Mouse (Mus musculus): ENCODE data around the gene Gm27029.

The Gm27029 gene

DNA sequence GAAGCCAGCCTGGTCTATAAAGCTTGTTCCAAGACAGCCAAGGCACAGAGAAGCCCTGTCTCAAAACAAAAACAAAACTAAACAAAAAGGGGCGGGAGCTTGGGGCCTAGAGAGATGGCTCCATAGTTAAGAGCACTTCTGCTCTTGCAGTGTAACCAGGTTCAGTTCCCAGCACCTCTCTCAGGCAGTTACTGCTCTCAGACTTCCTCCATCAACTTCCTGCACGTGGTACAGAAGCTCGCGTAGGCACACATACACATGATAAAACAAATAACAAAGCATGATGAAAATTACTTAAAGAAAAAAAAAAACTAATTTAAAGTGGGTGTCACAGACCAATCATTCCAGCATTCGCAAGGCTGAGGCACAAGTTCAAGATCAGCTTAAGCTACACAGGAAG is 4.4 kb downstream of the Gm27029 start:
- WGBS, result 80% methylated on average over 5 of the region's 5 CpGs

DNA sequence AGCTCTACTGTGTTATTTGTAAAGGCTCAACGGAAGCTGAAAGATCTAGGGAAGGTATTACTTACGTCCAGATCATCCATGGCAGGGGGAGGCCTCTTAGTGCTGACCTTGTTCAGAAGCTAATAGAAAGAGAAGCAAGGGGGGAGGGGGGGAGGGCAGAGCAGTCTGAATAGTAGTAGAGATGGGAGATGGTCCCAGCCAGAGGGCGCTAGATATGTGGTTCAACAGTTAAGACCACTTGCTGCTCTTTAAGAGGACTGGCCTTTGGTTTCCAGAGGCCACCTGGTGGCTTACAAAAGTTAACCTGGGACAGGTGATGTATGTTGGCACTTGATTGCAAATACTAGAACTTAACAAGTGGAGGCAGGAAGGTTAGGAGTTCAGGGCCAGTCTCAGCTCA is 5.0 kb downstream of the Gm27029 start:
- whole genome bisulfite sequencing, result 30% methylated on average over 3 of the region's 3 CpGs

DNA sequence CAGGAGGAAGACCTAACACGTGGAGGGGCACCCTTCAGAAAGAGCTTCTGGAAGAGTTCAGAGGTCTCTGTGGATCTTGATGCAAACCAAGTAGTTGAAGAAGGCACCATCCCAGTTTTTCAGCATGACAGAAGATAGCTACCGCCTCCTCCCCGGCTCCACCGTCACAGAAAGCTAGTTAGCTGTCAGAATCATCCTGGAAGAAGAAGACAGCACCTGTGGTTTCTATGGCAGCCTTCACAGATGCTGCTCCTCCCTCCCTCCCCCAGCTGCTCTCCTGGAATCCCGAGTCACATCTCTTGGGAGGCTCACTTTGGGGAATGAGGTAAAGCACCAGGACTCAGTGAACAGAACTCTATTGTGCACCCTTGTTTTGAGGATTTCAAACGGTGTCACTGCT is 5.6 kb downstream of the Gm27029 start:
- 43% methylated on average over 6 of the region's 6 CpGs for WGBS

DNA sequence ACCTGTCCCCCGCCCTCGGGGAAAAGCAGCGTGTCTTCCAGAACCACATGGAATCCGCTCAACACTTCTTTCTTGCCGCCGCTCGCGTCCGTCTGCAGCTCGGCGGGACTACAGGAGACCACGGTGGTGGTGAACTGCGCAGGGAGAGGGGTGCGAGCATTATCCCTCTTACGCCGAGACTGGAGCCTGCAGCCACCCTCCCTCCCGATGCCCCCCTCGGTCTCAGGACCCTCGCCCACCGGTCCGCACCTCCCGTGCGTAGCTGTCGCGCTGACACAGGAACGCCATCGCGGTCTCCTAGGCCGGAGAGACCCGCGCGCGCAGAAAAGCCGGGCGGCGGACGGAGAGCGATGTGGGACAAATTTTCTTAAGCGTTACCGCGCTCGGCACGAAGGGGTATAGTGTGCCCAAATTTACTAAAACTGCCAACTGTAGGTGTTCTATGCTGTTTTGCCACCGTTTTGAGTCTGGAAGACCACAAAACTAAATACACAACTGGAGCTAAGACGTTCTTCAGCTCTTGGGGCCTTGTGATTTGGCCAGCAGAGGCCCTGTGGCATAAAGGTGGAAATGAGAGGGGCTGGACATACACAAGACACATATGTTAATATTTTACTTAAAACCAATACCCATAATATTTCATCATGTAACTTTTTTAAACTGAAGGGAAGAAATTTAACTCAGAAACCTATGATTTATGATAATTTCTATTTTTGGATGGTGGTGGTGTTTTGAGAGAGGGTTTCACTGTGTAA is 7.3 kb downstream of the Gm27029 start, which contains the start of gene Aarsd1:
Gene Aarsd1 (minus strand): TSS at position 515 of the 755 bp plus-strand sequence.
- under 1% methylated on average over 45 of the region's 45 CpGs for WGBS

DNA sequence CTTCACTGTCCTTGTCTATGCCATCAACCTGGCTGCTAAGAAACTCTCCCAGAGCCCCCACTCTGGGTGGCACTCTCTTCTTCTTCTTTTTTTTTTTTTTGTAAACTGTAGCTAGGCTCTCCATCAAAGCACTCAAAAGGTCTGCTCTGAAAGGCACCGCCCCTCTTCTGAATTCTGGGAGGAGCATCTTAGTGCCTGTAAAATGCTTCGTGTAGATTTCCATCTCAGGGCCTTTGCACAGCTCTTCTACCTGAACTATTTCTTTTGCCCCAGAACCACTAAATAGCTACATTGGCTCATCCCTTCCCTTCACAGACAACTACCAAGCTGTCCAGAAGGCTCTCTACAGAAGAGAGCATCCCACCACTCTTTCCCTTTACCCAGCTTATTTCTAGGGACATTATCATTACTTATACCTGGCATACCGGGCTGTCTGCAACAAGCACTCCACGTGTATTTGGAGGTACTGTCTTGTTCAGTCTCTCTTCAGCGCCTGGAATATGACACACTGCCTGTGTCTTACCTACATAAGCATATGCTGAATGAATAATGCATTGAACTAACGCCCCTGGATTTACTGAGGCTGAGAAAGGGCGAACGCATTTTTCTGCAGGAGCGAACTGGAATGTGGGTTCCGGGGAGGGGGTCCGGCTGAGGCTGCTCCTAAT is 8.0 kb downstream of the Gm27029 start:
- under 1% methylated on average over 11 of the region's 11 CpGs for WGBS

DNA sequence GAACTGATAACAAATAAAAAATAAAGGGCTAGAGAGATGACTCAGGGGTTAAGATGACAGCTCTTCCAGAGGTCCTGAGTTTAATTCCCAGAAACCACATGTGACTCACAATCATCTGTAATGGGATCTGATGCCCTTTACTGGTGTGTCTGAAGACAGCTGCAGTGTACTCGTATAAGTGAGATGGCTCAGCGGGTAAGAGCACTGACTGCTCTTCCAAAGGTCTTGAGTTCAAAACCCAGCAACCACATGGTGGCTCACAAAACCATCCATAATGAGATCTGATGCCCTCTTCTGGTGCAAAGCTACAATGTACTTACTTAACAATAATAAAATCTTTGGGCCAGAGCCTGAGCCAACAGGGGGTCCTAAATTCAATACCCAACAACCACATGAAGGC is 9.3 kb downstream of the Gm27029 start:
- WGBS, result 92% methylated on average over 2 of the region's 2 CpGs

DNA sequence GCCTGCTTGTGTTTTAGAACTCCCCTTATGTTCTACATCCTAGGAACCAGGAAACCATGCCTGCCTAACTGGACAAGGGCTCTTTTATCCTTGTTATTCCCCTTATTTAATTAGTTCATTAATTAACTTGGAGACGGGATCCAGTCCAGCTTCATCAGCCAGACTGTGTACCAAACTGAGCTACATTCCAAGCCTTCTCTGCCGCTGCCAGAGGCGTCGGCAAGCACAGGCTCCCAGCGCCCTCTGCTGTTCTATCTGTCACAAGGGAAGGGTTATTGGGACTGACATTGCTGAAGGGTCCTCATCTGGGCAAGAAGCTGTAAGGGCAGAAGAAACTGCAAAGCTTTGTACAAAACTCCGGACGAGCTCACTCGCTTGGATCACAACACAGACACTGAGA is 29.5 kb downstream of the Gm27029 start:
- 5% methylated on average over 8 of the region's 8 CpGs for WGBS

DNA sequence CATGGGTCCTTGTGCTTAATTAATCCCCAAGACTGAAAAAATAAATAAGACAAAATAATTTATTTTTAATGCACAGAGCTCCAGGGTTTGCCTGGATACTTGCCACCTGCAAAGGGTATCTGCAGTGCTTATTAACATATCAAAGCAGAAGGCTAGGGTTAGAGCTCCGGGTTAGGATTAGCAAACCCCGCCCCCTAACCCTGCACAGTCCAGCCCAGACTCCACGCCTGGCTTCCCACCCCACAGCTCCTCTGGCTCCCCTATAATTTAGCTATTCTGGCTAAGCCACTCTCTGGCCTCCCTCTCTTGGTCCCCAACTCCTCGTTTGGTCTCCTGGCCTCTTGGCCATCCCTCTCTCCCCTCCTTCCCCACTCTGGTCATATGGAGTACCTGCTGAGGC is 42.8 kb downstream of the Gm27029 start:
- 32% methylated on average over 4 of the region's 4 CpGs for WGBS

DNA sequence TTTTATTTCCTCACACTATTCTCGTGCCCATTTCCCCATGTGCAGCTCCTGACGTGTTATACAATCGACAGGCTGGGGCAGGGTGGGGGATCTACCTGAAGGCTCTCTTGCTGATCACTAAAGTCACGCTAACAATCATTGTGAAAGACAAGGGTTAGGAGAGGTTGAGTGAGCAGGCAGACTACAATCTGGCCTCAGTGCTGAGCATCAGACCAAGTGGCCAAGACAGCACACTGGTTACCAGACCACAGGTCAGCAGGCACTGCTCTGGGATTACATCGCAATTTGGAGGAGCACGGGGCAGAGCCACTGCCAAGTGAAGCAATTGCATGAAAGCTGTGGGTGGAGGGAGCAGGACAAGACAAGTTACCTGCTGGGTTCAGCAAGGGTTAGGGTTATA is 45.7 kb downstream of the Gm27029 start:
- 88% methylated on average over 6 of the region's 6 CpGs for WGBS

DNA sequence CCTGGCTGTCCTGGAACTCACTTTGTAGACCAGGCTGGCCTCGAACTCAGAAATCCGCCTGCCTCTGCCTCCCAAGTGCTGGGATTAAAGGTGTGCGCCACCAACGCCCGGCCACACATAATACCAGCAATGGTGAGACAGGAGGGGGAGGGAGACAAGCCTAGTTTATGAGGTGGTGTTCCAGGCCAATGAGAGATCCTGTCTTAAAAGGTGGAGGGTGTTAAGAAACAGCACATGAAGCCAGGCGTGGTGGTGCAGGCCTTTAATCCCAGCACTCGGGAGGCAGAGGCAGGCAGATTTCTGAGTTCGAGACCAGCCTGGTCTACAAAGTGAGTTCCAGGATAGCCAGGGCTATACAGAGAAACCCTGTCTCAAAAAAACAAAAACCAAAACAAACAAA is 46.4 kb downstream of the Gm27029 start:
- 94% methylated on average over 8 of the region's 8 CpGs for WGBS

DNA sequence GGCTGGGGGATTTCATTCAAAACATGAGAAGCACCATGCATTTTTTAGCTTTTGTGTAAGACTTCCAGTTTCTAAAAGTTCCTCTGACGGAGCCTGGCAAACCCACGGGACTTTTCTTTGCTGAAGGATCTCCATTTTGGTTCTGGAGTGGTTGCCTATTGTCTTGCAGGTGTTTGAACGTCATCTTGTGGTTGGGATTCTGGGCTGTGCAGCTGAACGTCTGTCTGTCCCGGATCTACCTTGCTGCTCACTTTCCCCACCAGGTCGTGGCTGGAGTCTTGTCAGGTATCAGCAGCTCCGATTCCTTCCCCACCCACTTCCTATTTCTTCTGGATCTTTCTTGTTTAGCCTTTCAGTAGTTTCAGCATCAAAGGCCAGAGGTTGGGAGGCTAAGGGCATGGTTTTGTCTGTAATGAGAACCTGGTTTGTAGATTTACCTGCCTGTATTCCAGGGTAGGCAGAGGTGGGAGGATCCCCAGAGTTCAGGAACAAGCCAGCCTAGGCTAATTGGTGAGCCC is 50.1 kb downstream of the Gm27029 start:
- 51% methylated on average over 7 of the region's 7 CpGs for WGBS

DNA sequence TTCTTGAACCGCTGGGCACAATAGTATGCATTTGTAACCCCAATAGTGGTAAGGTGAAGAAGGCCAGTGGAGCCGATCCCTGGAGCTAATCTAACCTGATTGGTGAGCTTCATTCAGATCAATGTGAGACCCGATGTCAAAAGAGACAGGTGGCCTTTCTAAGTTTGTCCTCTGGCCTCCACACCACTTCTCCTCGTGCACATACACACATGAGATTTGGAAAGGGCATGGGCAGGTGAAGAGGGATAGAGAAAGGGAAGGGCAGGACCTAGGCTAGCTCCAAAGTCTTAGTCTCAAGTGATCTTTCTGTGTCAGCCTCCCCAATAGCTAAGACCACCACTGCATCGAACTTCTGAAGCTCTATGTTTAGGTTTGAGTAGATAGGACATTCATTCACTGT is 54.5 kb downstream of the Gm27029 start:
- 83% methylated on average over 5 of the region's 5 CpGs for WGBS

DNA sequence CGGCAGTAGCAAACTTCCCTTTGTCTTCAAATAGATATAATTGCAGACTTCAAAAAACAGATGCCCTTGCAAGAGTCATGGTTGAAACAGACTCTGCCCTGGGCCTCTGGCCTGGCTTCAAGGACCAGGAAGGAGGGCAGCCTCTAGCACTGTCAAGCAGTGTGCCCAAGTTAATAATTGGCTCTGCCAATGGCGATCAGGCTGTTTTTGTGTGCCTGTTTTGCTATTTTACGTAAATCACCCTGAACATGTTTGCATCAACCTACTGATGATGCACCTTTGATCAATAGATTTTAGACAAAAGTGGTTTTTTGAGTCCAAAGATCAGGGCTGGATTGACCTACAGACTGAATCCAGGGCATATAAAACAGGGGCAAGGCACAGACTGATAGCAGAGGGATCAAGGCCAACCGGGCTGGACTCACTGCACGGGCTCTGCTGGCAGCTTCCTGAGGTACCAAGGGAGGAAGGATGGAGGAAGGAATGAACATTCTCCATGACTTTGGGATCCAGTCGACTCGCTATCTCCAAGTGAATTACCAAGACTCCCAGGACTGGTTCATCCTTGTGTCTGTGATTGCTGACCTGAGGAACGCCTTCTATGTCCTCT is 57.2 kb downstream of the Gm27029 start, which contains the start of gene G6pc:
Gene G6pc (plus strand): TSS at position 236 of the 610 bp plus-strand sequence.
- WGBS, result 89% methylated on average over 8 of the region's 8 CpGs

DNA sequence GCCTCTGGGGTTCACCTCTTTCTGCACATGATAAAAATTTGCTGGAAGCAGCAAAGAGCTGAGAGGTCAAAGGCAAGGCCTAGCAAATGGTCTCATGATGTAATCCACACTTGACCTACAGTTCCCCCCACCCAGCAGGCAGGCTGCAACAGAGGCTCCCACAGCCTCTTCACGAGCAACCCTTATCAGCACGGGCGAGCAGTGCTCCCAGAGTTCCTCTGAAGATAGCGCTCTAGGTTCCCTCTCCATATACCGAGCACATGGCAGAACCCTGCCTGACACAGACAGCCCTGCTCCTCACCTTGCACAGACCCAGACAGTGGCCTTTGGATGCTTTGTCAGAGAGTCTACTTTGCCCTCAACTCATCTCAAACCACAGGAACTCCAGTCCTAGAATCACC is 60.1 kb downstream of the Gm27029 start:
- WGBS, result 91% methylated on average over 5 of the region's 5 CpGs

DNA sequence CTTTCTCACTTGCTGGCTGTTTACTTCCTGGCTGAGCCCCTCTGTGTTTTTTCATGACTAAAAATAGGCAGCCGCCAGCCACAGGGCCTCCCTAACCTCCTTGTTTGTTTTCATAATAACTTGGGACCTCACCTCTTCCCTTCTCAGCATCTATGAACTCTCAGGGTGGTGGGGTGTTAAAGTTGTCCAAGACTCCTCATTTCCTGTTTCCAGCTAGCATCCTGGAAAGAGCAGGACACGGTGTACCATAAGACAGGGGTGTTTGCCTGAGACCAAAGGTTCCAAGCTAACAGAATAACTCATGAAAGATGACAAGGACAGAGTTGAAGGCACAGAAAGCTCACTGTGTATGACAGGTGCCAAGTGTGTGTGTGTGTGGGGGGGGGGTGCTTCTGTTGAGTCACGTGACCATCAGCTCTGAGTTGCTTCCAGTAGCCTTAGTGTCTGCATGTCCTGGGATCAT is 63.9 kb downstream of the Gm27029 start:
- WGBS, result 66% methylated on average over 3 of the region's 3 CpGs

DNA sequence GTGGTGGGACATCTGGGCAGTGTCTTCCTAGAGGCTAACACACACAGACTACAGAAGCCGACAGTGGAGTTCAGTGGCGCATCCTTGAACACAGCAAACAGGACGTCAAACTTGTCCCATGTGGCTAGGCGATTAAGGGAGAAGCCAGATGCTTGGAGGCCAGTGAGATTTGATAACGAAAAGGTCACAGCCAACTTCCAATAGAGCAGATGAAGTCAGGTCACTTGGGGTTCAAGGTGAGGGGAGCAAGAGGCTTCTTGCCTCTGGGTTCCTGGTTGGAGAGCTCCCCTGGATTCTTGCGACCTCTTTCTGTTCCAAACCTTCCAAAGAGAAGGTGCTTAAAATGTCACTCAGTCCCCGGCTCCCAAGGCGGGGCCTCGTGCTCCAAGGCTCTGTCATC is 64.8 kb downstream of the Gm27029 start:
- 77% methylated on average over 9 of the region's 9 CpGs for WGBS

DNA sequence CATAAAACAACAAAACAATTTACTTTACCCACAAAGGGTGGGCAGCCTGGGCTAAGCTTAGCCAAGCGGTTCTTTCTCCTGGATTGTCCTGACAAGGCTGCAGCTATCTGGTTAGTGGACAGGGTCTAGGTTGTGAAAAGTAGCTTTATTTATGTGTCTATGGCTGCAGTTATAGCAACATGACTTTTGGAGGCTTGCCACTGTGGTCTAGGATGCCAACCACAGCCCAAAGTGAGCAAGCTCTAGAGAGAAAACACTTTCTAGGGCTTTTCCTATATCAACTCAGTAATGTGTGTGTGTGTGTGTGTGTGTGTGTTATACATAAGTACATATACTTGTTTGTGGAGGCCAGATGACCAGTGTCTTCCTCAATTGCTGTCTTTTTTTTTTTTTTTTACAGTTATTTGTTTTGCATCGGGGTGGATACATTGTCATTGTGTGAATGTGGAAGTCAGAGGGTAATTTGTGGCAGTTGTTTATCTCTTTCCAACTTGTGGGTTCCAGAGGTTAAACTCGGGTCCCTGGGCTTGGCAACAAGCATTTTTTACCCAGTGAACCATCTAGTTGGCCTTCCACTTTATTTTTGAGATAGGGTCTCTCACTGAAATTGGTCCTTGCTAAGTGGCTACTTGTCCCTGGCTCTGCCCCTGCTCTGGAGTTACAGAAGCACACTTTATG is 67.0 kb downstream of the Gm27029 start:
- WGBS, result 86% methylated on average over 3 of the region's 3 CpGs
